Mouse (Mus musculus): ENCODE data around the gene Abtb2. TPM values are rescaled to one million over a fixed set of nuclear protein-coding genes. Genes with fewer than 3 reads are reported as not detected.
"Not testable (repeated sequence)": the region's sequence is repeated elsewhere in the genome, so short reads cannot be mapped to it uniquely, and the experiment has no call there.

Abtb2 gene
- 1 to 10 TPM; 7.7 to 8.3 TPM for total RNA-seq (2021)
- long read RNA-seq, experiment 1, full-length matches to known transcripts = 14 of 17 reads
- long read RNA-seq, experiment 1, partial matches to known transcripts = 2 of 17 reads
- long read RNA-seq, experiment 1, other reads (novel, unspliced or antisense) = 1 of 17 reads
- long read RNA-seq, experiment 2, full-length matches to known transcripts = 5 of 10 reads
- long read RNA-seq, experiment 2, partial matches to known transcripts = 1 of 10 reads
- long read RNA-seq, experiment 2, other reads (novel, unspliced or antisense) = 4 of 10 reads

DNA sequence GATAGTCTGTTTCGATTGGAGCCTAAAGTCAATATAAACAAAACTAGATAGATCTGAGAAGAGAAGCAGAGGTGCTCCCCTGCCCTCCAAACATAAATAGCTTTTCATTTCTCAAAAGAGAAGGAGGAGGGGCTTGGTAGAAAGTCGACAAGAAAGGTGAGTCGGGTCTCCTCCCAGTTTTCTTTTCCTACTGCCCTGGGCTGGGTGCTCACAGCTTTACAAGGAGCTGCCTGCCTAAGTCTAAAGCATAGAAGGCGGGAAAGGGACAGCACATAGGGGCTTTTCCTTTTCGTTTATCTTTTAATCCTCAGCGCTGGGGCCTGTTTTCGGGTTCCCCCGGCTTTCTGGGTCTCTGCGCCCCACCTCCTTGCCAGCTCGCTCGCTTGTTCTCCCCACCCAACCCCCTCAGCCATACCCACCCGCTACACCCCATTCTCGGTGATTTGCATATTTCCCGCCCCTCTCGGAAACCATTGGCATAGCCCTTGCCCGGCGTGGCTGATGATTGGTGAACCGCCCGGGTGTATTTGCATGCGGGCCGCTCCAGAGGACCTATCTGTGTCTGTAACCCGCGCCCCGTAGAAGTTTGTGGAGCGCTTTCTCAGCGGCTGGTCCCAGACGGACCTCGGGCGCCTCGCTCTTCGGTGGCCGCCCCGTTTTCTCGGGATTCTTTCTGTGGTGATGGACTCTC, at the start of gene Abtb2:
TSS of gene Abtb2 (plus strand) at position 579 of the 691 bp plus-strand sequence.
- DNase-seq (ENCODE audit: low spot score in 2 of 2) = peak; percentile 83 to 85

DNA sequence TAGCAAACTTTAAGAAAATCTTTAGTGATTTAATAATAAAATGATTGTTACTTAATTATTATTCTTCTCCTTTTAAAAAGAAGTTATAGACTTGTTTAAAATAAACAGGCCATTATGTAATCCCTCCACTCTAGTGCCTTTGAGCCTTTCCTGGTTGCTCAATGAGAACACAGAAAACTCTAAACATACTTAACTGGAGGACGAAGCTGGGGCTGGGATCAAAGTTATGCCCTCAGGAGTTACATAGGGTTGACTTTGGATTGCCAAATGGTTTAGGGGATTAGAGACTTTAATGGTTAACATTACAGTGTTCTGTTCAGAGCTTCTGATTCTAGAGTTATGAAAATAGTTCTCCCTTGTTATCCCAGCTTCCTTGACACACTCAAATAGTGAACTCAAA, 49.6 kb upstream of the Abtb2 start:
- DNase-seq (ENCODE audit: low spot score in 2 of 2) = no peak

DNA sequence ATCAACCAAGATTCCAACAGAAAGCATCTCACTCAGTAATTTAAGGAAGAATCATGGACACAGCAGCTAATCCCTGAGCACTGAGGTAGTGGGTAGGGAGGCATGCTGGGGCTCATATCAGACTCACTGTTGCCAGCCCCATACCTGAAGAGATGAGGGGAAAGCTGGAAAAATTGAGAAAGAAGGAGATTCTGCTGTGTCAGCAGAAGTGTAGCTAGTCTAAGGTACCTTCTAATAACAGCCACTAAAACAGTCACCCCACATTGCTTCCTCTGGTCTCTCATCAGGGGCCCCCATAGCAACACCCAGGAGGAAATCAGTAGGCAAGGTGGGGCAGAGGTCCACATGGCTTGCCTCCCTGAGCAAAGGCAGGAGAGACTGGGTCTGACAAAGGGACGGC, 40.5 kb upstream of the Abtb2 start:
- no peak for DNase-seq (ENCODE audit: low spot score in 2 of 2)

DNA sequence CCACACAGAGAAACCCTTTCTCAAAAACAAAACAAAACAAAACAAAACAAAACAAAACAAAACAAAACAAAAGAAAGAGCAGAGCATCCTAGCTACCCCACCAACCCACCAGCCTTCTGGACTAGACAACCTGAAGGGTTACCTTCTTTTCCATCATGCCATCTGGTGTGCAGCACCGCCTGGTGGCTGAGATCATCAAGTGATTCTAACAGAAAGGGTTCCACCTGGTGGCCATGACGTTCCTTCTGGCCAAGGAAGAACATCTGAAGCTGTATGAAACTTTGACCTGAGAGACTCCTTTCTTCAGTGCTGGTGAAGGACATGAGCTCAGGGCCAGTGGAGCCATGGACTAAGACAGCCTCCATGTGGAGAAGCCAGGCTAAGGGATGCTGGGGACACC, 19.0 kb upstream of the Abtb2 start:
- DNase-seq (ENCODE audit: low spot score in 2 of 2) = peak; percentile 66 to 67

DNA sequence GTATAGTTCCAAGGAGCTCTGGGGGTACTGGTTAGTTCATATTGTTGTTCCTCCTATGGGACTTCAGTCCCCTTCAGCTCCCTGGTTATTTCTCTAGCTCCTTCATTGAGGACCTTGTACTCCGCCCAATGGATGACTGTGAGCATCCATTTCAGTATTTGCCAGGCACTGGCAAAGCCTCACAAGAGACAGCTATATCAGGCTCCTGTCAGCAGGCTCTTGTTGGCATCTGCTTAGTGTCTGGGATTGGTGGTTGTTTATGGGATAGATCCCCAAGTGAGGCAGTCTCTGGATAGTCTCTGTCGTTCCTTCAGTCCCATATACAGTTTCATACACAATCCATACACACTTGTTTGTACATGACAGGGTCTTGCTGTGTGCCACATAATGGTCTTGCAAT, 15.8 kb upstream of the Abtb2 start:
- DNase-seq (ENCODE audit: low spot score in 2 of 2) = not testable (repeated sequence)

DNA sequence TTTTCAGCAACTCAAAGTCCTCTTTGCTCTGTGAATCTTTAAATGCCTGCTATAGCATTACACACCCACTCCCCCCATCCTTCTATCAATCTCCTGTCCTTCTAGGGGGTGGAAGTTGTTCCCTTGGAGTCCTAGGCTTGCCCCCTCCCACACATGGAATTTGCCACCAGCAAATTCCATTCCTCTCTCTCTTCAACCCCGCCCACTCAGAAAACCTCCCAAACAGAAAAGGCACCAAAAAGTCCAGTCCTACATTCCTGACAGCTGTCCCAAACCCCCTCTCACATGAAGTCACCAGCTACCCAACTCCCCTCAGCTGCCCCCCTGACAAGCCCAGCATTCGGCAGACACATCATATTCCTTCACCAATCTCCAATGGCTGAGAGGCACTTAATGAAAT, 12.1 kb upstream of the Abtb2 start:
- no peak for DNase-seq (ENCODE audit: low spot score in 2 of 2)

DNA sequence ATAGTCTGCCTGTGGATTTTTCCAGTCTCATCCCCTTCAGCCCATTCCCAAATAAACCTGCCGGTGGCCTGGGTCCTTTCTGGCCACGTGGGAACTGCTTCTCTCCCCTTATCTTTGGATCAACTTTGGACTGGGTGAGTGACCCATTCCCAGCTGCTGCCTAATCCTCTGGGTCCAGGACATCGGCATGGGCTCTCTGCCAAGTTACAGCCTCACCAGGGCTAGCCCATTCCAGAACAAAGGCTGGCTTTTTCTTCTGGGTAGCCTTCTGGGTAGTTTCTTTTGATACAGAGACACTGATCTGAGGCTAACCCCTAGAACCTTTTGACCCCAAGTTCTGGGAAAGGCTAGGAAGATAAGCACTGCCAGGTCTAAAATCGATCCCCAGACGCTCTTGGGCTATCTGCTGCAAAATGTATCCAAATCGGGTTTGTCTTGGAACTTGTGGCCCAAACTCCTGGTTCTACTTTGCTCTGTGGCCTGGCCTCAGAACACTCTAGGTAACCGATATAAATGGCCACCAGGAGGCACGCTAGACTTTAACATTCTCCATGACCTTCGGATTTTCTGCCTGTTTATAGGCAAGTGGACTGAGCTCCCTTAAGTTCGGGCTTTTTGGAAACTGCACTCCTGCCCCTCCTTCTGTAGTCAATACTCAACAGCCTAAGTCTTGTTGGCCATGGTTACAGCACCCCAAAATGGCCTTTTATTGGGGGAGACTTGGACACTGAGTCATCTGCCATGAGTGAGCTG, 9.8 kb upstream of the Abtb2 start:
- no peak for DNase-seq (ENCODE audit: low spot score in 2 of 2)

DNA sequence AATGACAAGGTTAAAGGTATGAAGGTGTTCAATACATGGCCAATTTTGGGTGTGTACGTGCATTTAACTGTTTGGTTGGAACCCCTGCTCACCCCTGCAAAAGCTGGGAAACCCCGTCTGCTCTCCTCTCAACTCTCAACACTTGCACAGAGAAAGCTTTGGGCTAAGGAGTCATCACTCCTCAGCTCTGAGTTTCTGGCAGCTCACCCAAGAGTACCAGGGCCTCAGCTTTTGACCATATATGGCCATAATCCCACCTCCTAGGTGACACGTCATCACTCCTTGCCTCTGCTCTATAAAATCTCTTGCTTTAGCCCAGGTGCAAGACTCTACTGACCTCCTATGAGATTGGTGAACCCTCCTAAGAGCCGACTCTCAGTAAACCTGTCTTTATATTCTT, 5.2 kb upstream of the Abtb2 start:
- DNase-seq (ENCODE audit: low spot score in 2 of 2) = no peak

DNA sequence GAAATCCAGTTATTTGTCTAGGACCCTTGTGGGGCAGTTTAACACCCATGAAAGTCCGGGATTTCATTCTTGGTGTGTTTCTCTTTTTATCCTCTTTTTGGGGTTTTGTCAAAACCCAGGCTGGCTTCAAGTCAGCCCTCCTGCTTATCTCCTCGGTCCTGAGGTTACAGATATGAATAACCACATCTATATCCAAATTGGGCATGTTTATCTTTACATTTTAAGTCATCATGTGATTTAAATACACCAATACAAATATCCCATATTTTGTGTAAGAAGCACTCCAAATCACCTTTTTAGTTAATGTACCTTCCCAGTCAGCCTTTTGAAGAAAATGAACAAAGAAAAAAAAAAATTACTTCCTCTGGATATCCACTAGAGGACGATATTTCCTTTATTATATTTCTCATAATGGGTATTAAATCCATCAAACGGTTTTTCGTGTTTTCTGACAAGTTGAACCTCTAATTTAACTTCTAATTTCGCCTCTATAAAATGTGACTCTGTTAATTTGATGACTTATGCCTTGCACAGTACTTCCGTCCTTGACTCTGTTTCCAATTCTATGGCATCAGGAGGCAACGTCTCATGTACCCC, 1.6 kb upstream of the Abtb2 start:
- DNase-seq (ENCODE audit: low spot score in 2 of 2) = no peak

DNA sequence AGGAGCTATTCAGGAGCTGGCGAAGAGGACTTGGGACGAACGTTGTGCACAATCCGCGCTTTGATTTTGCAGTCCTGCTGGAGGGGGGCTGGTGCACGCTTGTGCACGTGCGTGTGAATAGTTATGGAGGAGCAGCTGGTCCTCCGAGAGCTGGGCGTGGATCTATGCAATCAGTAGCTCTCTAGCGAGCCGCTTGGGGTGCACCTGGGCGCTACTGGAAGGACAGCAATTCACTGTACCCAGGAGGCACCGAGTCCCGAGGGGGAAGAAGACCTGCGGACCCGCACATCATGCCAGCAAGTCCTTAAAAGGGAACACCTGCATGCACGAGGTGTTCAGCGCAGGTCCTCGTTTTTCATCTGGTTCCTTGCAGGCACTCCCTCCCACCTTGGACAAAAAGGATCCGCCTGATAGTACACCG, 929 bp upstream of the Abtb2 start:
- peak; percentile 27 to 38 for DNase-seq (ENCODE audit: low spot score in 2 of 2)

DNA sequence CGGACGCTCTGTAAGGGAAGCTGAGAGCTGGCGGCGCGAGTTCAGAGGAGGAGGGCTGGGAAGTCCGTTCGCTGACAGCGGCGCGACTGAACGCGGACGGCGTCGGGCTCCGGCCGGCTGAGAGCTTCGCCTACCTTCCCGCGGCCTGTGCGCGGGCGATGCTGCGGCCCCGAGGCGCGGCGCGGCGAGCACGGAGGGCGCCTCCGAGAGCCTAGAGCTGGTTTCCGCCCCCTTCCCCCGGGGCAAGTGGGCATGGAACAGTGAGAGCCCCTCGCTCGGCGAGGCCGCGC, 258 bp downstream of the Abtb2 start:
- DNase-seq (ENCODE audit: low spot score in 2 of 2) = no peak

DNA sequence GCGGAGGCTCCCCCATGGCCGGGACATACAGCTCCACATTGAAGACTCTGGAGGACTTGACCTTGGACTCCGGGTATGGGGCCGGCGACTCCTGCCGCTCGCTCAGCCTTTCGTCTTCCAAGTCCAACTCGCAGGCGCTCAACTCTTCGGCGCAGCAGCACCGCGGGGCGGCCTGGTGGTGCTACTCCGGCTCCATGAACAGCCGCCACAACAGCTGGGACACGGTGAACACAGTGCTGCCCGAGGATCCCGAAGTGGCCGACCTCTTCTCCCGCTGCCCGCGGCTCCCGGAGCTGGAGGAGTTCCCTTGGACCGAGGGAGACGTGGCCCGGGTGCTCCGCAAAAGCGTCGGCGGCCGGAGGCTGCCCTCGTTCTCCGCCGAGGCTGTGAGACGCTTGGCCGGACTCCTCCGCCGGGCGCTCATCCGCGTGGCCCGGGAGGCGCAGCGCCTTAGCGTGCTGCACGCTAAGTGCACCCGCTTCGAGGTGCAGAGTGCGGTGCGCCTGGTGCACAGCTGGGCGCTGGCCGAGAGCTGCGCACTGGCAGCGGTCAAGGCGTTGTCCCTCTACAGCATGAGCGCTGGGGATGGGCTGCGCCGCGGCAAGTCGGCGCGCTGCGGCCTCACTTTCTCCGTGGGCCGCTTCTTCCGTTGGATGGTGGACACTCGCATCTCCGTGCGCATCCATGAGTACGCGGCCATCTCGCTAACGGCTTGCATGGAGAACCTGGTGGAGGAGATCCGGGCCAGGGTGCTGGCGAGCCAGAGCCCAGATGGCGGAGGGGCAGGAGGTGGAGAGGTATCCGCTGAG, 807 bp downstream of the Abtb2 start:
- peak; percentile 22 to 35 for DNase-seq (ENCODE audit: low spot score in 2 of 2)

DNA sequence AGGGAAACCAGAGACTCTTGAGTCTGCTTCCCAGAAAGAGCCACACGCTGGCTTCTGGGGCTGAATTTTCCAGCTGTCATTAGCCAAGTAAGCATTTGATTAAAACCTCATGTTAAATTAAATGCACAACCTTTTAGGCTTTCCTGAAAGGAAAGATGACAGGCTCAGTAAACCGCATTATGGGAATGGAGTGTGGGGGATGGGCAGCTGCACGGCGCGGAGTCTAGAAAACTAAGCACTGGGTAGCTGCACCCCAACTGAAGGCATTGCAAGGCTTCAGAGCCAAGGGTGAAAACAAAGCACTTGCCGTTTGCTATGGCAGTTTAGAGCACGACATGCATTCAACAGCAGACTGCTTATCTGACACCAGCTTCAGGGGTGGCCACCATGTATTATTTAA, 2.1 kb downstream of the Abtb2 start:
- DNase-seq (ENCODE audit: low spot score in 2 of 2) = no peak

DNA sequence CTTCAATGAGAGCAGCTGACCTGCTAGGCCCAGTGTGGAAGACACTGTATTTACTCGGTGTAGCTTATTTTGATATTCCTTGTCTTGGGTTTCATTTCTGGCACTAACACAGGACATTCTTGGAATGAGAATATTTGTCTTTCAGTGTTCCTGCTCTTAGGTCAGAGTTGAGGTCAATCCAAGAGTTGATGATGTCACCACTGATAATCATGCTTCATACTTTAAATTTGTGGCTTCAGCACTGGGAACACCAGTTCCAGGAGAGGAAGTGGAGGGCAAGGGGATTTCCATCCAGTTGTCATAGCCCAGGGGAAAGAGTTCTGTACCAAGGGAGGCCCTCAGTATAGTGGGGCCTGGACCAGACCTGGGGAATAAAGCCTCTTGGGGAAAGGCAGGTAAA, 3.6 kb downstream of the Abtb2 start:
- DNase-seq (ENCODE audit: low spot score in 2 of 2) = no peak

DNA sequence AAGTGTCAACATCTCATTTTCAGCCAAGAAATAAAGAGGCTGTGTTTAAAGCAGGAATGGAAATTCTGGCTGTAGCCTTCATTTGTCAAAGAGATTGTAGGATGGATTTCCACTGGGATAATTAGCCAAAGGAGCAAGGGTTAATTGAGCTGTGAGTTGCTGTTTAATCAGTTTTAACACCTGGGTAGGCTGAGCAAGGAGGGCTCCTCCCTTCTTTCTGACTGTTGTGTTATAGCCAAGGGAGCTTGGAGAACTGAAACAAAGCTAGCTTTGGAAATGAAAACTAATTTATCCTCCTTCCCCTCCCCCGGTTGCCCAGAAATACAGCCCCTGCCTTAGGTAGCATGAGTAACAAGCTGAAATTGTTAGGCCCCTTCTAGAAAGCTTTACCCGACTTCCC, 6.2 kb downstream of the Abtb2 start:
- no peak for DNase-seq (ENCODE audit: low spot score in 2 of 2)

DNA sequence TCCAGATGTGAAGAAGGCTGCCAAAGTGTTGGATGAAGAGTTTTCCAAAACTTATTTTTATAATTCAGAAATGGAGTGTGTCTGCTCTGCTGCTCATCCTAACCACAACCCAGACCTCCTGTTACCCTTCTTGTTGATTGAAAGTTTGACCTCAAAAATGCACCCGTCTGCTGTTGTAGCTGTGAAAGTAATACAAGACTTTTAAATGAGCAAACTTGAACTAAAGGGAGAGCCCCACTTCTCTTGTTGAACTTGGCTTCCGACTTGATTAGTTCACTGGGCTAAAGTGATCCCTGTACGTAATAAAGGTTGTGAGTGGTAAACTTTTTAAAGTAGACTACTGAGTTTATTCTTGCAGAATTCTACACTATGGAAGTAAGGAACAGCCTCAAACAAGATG, 10.3 kb downstream of the Abtb2 start:
- DNase-seq (ENCODE audit: low spot score in 2 of 2) = no peak

DNA sequence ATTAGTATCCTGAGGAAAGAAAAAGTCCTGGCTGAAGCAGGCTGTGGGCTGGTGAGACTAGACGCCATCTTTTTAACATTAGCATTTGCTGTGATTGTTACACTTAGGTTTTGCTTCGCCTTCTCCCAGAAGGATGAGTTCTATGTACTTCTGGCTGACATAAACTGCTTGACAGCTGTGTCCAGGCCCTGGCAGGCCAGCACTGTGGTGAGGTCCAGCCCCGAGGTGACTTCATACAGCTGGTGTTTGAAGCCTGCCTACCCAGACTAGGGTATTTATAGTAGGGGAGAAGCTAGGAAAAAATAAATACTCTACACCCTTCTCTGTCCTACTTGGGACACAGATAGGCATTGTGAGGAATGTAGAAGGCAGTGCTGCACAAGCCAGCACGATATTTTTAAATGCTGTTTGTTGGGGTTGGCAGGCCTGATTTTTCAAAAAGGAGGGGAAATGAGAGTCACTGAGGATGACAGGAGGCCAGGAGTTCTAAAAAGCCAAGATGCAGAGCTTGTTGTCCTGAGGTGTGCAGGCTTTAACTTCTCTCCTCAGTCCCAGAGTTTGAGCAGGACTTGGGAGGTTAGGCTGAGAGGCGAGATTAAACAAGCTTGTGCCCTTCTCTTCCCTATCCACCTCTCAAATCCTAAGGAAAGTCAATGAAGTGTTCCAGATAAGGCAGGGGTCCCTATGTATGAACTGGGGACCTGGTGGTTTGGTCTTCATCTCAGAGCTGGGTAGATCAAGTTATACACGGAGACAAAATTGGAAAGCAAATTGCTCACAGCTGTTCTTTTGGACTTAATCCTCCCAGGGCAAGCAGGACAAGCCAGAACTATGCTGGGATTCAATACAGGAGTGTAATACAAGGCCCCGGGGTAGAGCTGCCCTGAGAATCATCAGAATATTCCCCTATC, 11.9 kb downstream of the Abtb2 start:
- no peak for DNase-seq (ENCODE audit: low spot score in 2 of 2)

DNA sequence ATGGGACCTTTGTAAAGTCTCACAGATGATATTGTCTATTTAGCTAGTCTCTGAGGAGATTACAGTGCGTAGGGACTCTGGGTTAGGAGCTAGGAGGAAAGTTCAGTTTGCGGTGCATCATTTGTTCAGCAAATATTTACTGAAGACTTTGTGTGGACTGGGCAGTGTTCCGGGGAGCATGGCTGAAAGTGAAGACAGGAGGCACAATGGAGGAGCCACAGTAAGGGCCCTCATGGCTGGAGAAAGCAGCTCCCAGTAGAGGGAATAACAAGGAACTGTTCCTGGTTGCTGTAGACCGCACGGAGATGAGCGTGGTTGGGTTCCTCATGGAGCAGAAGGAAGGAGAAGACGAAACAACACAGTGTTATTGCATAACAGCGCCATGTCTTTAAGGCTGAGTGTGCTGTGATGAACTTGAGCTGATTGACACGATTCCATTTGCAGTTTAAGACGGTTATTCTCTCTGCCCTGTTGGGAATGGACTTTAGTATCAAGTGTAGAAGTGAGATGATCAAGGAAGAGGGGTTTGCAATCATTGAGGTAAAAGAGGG, 12.6 kb downstream of the Abtb2 start:
- no peak for DNase-seq (ENCODE audit: low spot score in 2 of 2)

DNA sequence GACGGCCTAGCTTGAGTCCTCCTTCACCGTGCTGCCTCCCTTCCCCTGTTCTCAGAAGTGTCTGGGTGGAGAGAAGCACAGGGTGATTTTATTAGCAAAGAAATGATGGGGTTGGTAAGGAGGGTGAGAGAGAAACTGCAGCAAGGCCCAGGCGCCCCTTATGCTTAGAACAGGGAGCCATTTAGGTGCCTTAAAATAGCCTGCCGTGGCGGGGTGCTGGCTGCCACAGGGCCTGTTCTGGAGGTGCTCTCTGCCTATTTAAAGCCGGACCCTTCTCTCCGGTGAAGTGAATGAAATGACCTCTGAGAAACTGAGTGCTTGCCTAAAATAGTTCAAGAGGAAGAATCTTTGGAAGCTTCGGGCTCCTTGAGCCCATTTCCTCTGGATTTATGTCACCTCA, 14.6 kb downstream of the Abtb2 start:
- no peak for DNase-seq (ENCODE audit: low spot score in 2 of 2)

DNA sequence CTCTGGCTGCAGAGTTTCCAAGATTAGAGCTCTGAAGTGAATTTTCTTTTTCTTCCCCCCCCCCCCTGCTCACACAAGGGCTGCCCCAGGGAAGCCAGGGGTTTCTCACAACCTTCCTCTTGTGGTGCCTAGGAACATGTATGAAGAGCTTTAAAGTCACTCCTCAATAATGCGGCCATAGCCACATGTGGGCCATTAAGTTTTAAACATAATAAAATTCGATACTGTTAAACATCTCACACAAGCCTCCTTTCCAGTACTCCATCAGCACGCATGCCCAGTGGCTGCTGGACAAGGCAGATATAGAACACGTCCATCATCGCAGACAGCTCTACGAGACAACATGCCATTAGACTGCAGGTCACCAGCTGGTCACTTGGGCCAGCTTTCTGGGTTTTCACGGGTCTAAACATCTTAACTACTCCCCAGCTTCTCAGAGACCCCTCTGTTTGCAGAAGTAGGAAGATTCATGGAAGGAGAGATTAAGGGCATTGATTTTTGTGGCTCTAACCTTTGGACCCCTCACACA, 15.3 kb downstream of the Abtb2 start:
- DNase-seq (ENCODE audit: low spot score in 2 of 2) = no peak
